Mouse (Mus musculus): ENCODE data around the gene Spata2l. TPM values are rescaled to one million over a fixed set of nuclear protein-coding genes. Genes with fewer than 3 reads are reported as not detected.
"Not testable (repeated sequence)": the region's sequence is repeated elsewhere in the genome, so short reads cannot be mapped to it uniquely, and the experiment has no call there.

Gene Spata2l
- polyA plus RNA-seq, 1 experiment: 0.25 TPM

GRCm38 (mm10) chr8:123239398-123239797 is 3.4 kb upstream of the Spata2l start:
- Histone ChIP-seq H3K4me3 (ENCODE audit: low read depth, low read length) (no peak overlapping the region), H3K9me3 (replicated peaks; ENCODE audit: control insufficient read depth, insufficient read depth, low read length, poor library complexity, severe bottlenecking) (no peaks in the 10 kb centered on the region), H3K4me1 (ENCODE audit: control insufficient read depth, insufficient read depth, low read length) (no peaks in the 10 kb centered on the region), H3K27ac (ENCODE audit: insufficient read depth, low read length) (no peak overlapping the region), H3K36me3 (ENCODE audit: control insufficient read depth, insufficient read depth, low read length, poor library complexity, severe bottlenecking) (no peaks in the 10 kb centered on the region), H3K27me3 (ENCODE audit: control insufficient read depth, insufficient read depth, low read length, poor library complexity, severe bottlenecking) (no peaks in the 10 kb centered on the region), H3K9ac (ENCODE audit: low read depth, poor library complexity, severe bottlenecking) (no peak overlapping the region)
- TF ChIP-seq EP300 (IDR thresholded peaks at IDR 0.05; ENCODE audit: insufficient read depth, low read depth, low read length) (no peak), POLR2A (IDR thresholded peaks at IDR 0.05; ENCODE audit: insufficient read depth, low read length) (no peak), CTCF (IDR thresholded peaks at IDR 0.05; ENCODE audit: low read depth, low read length) (no peak)

- Histone ChIP-seq H3K27me3 (ENCODE audit: control insufficient read depth, insufficient read depth, low read length, poor library complexity, severe bottlenecking) (no peaks in the 10 kb centered on the region), H3K9ac (ENCODE audit: low read depth, poor library complexity, severe bottlenecking) (peak overlapping the region; percentile 16; the same call in 1 of the 2 replicates), H3K9me3 (replicated peaks; ENCODE audit: control insufficient read depth, insufficient read depth, low read length, poor library complexity, severe bottlenecking) (no peaks in the 10 kb centered on the region), H3K36me3 (ENCODE audit: control insufficient read depth, insufficient read depth, low read length, poor library complexity, severe bottlenecking) (no peaks in the 10 kb centered on the region), H3K4me1 (ENCODE audit: control insufficient read depth, insufficient read depth, low read length) (no peaks in the 10 kb centered on the region), H3K27ac (ENCODE audit: insufficient read depth, low read length) (no peak overlapping the region), H3K4me3 (ENCODE audit: low read depth, low read length) (peak overlapping the region; percentile 61; the same call in 1 of the 2 replicates)
- no peak for TF ChIP-seq POLR2A (IDR thresholded peaks at IDR 0.05; ENCODE audit: insufficient read depth, low read length)
- TF ChIP-seq CTCF (IDR thresholded peaks at IDR 0.05; ENCODE audit: low read depth, low read length): no peak
- TF ChIP-seq EP300 (IDR thresholded peaks at IDR 0.05; ENCODE audit: insufficient read depth, low read depth, low read length): no peak
Observed at GRCm38 (mm10) chr8:123234918-123235519, 1.0 kb downstream of the Spata2l start.

GRCm38 (mm10) chr8:123233760-123234159 is 2.3 kb downstream of the Spata2l start:
- Histone ChIP-seq H3K4me3 (ENCODE audit: low read depth, low read length) (no peak overlapping the region), H3K9me3 (replicated peaks; ENCODE audit: control insufficient read depth, insufficient read depth, low read length, poor library complexity, severe bottlenecking) (no peaks in the 10 kb centered on the region), H3K36me3 (ENCODE audit: control insufficient read depth, insufficient read depth, low read length, poor library complexity, severe bottlenecking) (no peaks in the 10 kb centered on the region), H3K27ac (ENCODE audit: insufficient read depth, low read length) (no peak overlapping the region), H3K4me1 (ENCODE audit: control insufficient read depth, insufficient read depth, low read length) (no peaks in the 10 kb centered on the region), H3K27me3 (ENCODE audit: control insufficient read depth, insufficient read depth, low read length, poor library complexity, severe bottlenecking) (no peaks in the 10 kb centered on the region), H3K9ac (ENCODE audit: low read depth, poor library complexity, severe bottlenecking) (no peak overlapping the region)
- no peak for TF ChIP-seq CTCF (IDR thresholded peaks at IDR 0.05; ENCODE audit: low read depth, low read length)
- TF ChIP-seq POLR2A (IDR thresholded peaks at IDR 0.05; ENCODE audit: insufficient read depth, low read length): no peak
- TF ChIP-seq EP300 (IDR thresholded peaks at IDR 0.05; ENCODE audit: insufficient read depth, low read depth, low read length): no peak

GRCm38 (mm10) chr8:123233300-123233699 is 2.7 kb downstream of the Spata2l start:
- Histone ChIP-seq H3K36me3 (ENCODE audit: control insufficient read depth, insufficient read depth, low read length, poor library complexity, severe bottlenecking) (no peaks in the 10 kb centered on the region), H3K9ac (ENCODE audit: low read depth, poor library complexity, severe bottlenecking) (no peak overlapping the region), H3K27me3 (ENCODE audit: control insufficient read depth, insufficient read depth, low read length, poor library complexity, severe bottlenecking) (no peaks in the 10 kb centered on the region), H3K27ac (ENCODE audit: insufficient read depth, low read length) (no peak overlapping the region), H3K4me1 (ENCODE audit: control insufficient read depth, insufficient read depth, low read length) (no peaks in the 10 kb centered on the region), H3K4me3 (ENCODE audit: low read depth, low read length) (no peak overlapping the region), H3K9me3 (replicated peaks; ENCODE audit: control insufficient read depth, insufficient read depth, low read length, poor library complexity, severe bottlenecking) (no peaks in the 10 kb centered on the region)
- TF ChIP-seq POLR2A (IDR thresholded peaks at IDR 0.05; ENCODE audit: insufficient read depth, low read length) (no peak), EP300 (IDR thresholded peaks at IDR 0.05; ENCODE audit: insufficient read depth, low read depth, low read length) (no peak), CTCF (IDR thresholded peaks at IDR 0.05; ENCODE audit: low read depth, low read length) (no peak)

GRCm38 (mm10) chr8:123232553-123232952 is 3.5 kb downstream of the Spata2l start:
- Histone ChIP-seq H3K4me1 (ENCODE audit: control insufficient read depth, insufficient read depth, low read length) (no peaks in the 10 kb centered on the region), H3K9ac (ENCODE audit: low read depth, poor library complexity, severe bottlenecking) (no peak overlapping the region), H3K4me3 (ENCODE audit: low read depth, low read length) (no peak overlapping the region), H3K9me3 (replicated peaks; ENCODE audit: control insufficient read depth, insufficient read depth, low read length, poor library complexity, severe bottlenecking) (no peaks in the 10 kb centered on the region), H3K27me3 (ENCODE audit: control insufficient read depth, insufficient read depth, low read length, poor library complexity, severe bottlenecking) (no peaks in the 10 kb centered on the region), H3K27ac (ENCODE audit: insufficient read depth, low read length) (no peak overlapping the region), H3K36me3 (ENCODE audit: control insufficient read depth, insufficient read depth, low read length, poor library complexity, severe bottlenecking) (peaks cover 4% of the 10 kb centered on the region; the same call in 1 of the 2 replicates)
- no peak for TF ChIP-seq POLR2A (IDR thresholded peaks at IDR 0.05; ENCODE audit: insufficient read depth, low read length)

GRCm38 (mm10) chr8:123231742-123232141 is 4.3 kb downstream of the Spata2l start:
- no peak overlapping the region for H3K27ac ChIP-seq (ENCODE audit: insufficient read depth, low read length)

GRCm38 (mm10) chr8:123230326-123230725 is 5.7 kb downstream of the Spata2l start:
- H3K9me3 ChIP-seq (replicated peaks; ENCODE audit: control insufficient read depth, insufficient read depth, low read length, poor library complexity, severe bottlenecking); H3K27me3 ChIP-seq (ENCODE audit: control insufficient read depth, insufficient read depth, low read length, poor library complexity, severe bottlenecking); H3K27ac ChIP-seq (ENCODE audit: insufficient read depth, low read length); H3K4me1 ChIP-seq (ENCODE audit: control insufficient read depth, insufficient read depth, low read length); H3K9ac ChIP-seq (ENCODE audit: low read depth, poor library complexity, severe bottlenecking); H3K4me3 ChIP-seq (ENCODE audit: low read depth, low read length): not testable (repeated sequence)
- peaks cover 11% of the 10 kb centered on the region; the same call in 1 of the 2 replicates for H3K36me3 ChIP-seq (ENCODE audit: control insufficient read depth, insufficient read depth, low read length, poor library complexity, severe bottlenecking)

More at GRCm38 (mm10) chr8:123231742-123232141, 4.3 kb downstream of the Spata2l start:
- no peak overlapping the region for H3K9ac ChIP-seq (ENCODE audit: low read depth, poor library complexity, severe bottlenecking)
- peaks cover 11% of the 10 kb centered on the region; the same call in 1 of the 2 replicates for H3K36me3 ChIP-seq (ENCODE audit: control insufficient read depth, insufficient read depth, low read length, poor library complexity, severe bottlenecking)
- no peak for TF ChIP-seq POLR2A (IDR thresholded peaks at IDR 0.05; ENCODE audit: insufficient read depth, low read length)
- peak; percentile 47 for TF ChIP-seq CTCF (IDR thresholded peaks at IDR 0.05; ENCODE audit: low read depth, low read length)
- H3K4me1 ChIP-seq (ENCODE audit: control insufficient read depth, insufficient read depth, low read length): no peaks in the 10 kb centered on the region
- H3K9me3 ChIP-seq (replicated peaks; ENCODE audit: control insufficient read depth, insufficient read depth, low read length, poor library complexity, severe bottlenecking): no peaks in the 10 kb centered on the region
- no peaks in the 10 kb centered on the region for H3K27me3 ChIP-seq (ENCODE audit: control insufficient read depth, insufficient read depth, low read length, poor library complexity, severe bottlenecking)
- H3K4me3 ChIP-seq (ENCODE audit: low read depth, low read length): no peak overlapping the region

All from ES-Bruce4 (cell line).